Mouse (Mus musculus) adrenal gland, adult 8-10 months (tissue): ENCODE measurements around the gene Padi3. TPM values are rescaled to one million over a fixed set of nuclear protein-coding genes. Genes with fewer than 3 reads are reported as not detected.

Source experiments
- DNase-seq: peaks from one replicate; pipeline ENCODE4 v3.0.0; 2022
- total RNA-seq, 4 experiments: library from RNA; stranded (reverse); gene quantifications; 2 replicates each; pipeline ENCODE4 v1.2.4; 2022

The Padi3 gene
- total RNA-seq, 4 experiments from 2014 or later: not detected

DNA sequence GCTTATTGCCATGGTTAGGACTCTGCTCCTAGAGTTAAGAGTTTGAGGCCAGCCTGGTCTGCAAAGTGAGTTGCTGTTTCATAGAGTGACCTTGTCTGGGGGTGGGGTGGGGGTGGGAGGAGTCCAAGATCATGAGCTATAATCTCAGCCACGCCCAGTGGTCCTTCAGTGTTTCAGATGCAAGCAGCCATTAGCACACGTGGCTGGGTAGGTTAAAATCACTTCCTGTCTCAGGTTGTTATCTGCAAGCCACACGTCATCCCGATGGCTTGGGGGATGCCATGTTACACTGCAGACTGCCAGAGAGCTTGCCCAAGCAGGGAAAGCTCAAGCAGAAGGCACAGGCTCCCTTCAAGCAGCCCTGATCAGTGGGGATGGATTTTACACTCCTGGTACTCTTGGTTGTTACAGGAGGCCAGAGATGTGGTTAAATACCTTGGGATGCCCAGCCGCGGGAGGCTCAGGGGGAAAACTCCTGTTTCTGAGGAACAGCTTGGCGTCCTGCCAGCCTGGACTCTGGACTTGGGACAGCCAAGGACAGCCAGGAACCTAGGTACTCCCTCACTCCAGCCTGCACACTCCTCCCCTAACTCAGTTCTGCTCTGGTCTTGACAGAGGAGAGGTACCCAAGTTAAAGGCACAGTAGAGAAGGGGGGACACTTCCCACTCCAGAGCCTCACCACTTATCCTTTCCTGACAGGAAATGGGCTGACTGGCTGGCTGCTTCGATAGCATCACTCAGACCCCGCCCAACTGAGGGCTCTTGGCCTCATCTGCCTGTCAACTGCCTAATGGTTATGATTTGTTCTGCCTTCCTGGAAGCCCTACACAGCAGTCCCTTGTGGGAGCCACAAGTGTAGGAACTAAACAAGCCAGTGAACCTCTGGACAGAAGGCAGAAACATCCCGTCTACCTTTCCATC, 5.8 kb upstream of the Padi3 start:
- DNase-seq: peak; percentile 23

DNA sequence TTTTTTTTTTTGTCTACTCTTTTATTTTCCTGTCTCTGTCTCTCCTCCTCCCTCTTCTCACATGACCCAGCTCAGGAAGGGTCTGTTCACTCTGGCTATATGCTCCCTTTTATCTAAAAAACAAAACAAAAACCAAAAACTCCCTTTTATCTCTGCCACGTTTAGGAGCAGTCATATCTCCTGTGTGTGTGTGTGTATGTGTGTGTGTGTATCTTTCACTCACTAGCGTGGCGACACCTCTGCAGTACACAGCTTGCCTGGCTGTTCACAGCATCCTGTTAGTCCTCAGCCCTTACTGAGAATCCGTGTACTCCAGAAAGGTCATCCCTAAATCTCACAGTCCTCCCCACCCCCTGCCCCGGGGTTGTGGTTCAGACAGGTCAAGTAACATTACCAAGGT, 5.0 kb upstream of the Padi3 start:
- no peak for DNase-seq

DNA sequence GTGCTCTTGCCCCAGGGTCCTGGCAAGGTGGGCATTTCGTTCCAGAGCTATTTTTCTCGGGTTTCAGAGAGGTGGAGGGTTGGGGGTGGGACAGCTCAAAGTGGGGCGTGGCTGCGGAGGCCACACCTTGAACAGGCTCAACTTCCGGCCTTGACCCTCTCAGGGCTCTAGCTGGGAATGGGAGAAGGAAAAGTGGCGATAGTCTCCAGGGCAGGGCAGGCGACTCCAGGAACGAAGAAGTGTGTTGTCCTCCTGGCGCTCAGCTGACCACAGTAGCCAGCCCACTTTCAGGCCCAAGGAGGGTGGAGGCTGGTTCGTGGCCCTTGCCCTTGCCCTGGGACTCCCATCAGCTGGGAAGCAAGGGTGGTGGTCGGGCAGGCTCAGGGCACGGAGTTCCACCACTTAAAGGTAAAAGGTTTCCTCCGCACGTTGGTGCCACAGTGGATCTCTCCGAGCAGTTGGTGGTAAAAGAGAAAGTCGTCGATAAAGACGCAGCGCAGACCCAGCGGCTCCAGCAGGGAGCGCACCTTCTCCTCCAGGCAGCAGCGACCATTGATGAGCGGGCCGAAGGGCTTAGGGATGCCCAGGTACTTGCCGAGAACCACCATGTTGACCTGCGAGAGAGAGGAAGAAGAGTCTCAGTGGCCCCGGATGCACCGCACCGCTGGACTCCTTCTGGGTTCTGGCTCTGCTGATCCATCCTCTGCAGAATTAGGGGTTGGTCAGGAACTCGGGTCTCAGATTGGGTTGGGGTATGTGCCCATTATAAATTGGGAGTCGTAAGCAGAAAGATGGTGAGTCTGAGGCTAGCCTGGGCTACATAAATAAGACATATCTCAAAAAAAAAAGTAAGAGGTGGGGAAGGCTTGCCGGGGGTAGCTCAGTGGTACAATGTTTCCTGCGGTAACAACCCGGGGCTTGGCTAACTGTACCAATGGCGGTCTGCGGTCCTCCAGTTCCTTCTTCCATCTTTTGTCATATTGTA, 4.1 kb upstream of the Padi3 start:
- DNase-seq: no peak

DNA sequence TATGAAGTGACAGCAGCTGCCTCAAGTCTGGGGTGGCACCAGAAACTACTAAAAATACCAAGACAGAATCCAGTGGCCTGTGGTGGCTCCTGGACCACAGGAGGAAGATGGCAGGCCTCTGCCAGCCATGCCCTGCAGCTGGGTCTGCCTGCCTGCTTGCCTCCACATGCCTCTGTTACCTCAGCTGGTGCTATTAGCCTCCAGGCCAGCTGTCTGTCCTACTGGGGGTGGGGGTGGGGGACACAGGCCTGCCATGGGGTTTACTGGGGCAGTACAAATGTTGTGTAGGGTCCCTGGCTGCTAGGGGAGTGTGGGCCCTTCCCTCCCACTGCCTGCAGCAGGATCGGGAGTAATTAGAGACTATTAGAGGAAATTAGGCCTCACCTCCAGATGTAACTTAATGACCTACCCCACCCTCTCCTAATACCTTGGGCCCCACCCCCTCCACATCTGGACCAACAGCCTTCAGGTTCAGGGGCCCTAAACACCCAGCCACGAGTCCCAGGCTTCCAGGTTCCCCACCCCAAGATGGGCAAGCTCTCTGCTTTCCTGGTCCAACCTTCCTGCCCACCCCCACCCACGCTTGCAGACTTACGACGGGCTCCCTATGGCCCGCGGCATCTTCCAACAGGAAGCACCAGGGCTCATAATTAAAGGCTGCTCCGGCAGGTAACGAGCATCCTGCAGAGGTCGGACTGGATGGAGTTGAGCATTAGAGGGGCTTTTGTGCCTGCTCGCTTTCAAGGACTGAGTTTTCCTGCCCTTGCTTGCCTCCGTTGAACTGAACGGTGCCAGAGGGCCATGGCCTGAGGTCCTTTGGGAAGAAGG, 3.1 kb upstream of the Padi3 start:
- no peak for DNase-seq

DNA sequence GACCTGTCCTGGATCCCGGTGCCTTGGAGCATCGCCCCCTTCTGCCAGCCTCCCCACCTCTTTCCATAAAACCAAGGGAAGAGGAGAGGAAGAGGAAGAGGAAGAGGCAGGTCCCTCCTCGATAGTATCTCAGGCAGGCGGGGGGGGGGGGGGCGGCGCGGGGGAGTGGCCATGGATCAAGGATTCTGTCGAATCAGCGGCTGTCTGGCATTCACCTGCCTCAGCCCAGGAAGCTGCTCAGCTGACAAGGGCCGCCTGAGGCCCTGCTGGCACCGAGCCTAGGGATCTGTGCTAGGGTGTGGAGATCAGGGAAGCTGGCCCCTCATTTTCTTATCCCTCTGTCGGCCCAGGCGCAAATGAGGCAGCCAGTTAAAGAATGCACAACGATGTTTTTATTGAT, 2.2 kb upstream of the Padi3 start:
- no peak for DNase-seq

DNA sequence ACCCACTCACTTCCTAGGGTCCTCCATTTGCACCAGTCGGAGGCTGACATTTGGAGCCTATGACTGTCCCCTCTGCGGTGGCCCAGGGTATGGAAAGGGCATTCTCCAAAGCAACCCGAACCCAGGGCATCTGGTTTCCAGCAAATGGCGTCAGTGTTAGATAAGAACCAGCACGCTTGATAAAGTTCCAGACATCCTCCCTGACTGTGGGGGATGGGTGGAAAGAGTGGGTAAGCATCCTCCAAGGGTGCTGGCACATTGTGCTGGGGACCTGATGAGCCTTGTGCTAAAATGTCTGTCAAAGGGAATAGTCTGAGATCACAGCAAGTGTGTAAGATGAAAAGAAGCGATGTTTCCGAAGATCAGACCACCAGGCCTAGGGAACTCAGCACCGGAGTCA, 1.7 kb upstream of the Padi3 start:
- DNase-seq: no peak

DNA sequence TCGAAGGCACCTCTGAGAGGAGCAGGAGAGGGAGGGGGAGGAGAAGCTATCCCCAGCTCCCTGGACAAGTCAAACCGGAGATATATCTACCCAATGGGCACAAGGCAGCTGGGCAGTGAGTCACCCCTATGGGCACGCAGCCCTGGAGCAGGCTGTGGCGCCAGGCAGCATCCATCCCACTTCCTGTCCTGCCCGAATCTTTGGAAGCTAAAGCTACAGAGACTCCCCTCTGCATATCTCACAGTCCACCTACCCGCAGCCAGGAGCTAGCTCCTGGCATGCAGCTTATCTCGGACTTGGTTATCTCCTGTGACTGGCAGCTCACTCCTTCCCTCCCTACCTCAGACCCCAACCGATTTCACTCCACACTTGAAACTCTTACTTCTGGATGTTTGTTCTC, 1.3 kb downstream of the Padi3 start:
- DNase-seq: no peak

DNA sequence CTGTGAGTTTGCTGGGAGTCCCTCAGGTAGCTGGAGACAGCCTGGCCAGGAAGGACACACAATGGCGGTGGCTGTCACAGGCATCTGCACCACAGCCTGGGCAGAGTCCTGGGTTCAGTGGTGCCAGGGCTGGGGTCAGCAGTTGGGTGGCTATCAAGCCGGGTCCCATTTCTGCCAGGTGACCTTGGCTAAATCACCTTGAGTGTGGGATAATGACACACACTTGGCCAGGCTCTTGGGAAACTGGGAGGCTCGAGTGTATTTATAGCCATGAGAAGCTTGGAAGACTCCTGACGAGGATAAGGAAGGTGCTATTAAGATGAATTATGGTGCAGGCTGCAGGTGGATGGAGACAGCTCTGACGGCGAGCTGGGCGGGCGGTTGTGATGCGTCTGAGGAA, 5.8 kb downstream of the Padi3 start:
- DNase-seq: no peak

DNA sequence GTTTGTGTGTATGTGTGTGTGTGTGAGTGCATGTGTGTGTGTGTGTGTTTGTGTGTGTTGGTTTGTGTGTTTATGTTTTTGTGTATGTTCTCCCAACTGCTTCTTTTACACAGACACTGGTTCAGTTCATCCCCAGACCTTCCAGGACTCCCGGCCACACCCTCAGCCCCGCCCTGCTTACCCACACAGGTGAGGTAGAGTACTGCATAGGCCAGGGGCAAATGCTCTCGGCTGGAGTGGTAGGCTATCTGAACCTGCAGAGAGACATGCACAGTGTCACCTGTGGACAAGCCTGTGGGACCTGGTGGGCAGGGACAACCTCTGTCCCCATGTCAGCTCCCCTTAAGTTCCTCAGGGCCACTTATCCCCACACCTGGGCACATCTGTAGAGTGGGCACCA, 9.1 kb downstream of the Padi3 start:
- no peak for DNase-seq

DNA sequence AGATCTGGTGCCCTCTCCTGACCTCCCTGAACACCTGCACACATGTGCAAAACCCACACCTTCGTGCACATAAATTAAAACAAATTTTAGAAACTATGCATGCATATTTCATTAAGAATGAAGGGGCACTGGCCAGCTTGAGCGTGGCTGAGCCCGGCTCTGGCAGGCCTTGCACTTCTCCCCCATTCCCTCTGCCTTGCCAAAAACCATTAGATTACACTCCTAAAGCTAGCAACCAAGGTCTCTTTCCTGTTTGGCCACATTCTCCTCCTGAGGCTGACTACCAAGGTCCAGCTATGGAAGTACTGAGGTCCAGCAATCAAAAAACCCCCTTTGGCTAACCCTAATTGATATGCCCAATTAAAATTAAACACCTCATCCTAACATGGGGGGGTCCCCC, 13.7 kb downstream of the Padi3 start:
- DNase-seq: peak; percentile 20

DNA sequence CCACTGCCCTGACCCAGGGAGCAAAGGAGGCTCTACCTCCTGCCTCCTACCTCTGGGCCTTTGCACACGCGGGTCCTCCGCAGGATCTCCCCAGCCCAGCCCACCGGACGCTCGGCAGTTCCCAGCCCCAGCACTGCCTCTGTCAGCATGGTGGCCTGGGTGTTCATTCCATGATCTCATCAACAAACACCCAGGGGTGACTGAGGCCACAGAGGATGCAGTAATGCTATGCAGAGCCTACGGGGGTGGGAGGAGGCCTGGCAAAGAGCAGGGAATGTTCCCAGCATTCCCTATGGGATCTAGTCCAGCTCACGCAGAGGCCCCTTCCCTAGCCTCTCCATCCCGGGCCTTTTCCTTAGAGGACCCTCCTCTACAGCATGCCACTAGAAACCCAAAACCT, 15.8 kb downstream of the Padi3 start:
- no peak for DNase-seq

DNA sequence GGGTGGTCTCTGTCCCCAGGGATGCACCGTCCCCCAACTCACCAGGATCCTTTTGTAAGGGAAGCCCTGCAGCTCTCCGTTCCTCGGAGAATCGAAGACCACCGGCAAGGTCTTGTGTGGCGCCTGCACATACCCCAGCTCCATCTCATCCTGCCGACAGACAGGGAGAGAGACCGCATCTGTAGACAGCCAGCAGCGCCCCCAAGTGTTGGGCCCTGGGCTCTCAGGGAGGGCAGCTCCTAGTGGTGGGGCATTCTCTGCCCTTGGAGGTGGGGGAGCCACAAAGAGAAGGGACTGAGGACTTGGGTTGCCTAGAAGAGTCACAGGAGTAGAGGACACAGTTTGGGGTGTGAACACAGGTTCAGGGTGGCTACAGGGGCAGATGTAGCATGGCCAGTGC, 16.7 kb downstream of the Padi3 start:
- no peak for DNase-seq

DNA sequence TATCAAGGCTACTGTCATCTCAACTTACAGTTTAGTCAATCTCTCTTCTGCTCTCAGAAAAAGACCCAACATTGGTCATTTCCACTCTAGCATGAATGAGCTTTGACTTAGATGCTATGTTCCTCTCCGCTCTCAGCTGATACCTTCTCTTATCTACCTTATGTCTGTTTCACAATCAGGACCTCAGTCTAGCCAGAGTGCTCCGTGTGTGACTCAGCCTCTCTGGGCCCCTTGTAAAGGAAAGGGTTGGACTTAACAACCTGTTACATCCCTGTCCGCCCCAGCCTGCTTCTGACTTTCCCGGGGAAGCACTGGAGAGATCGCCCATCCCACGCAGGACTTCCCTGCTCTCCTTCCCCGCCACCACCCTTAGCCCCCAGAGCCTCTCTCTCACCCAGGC, 17.9 kb downstream of the Padi3 start:
- DNase-seq: no peak

DNA sequence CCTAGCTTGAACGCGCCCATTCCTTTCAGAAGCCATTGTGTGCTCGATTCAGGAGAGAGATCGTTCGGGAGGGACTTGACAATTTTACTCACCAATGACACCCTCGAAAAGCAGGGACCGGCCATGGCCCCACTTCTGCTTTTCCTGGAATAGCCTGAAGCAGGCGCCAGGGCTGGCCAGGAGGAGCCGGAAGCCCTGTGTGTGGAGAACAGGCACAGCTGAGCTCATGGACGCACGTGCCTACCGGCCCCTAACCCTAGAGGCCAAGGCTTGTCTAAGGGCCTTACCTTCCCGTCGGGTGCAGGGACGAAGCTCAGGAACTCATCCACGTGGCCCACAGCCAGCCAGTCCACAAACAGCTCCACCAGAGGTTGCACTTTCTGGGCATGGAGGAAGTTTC, 19.4 kb downstream of the Padi3 start:
- no peak for DNase-seq

DNA sequence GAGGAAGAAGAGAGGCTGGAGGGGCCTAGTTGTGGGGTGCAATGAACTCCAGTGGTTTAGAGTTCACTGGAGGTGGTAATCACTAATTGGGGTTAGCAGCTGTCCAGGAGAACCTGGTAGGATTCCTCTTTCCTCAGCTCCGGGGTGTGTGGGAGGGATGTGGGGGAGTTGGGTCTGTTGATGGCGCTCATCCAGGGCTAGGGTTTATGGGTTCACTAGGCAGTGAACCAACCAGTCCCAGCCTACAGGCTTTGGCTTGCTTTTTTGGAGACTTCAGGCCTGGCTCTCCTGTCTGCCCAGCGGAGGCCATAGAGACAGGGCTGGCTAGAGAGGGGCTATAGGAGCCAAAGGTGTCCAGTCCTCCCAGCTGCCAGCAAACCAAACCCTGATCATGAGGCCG, 20.5 kb downstream of the Padi3 start:
- no peak for DNase-seq

DNA sequence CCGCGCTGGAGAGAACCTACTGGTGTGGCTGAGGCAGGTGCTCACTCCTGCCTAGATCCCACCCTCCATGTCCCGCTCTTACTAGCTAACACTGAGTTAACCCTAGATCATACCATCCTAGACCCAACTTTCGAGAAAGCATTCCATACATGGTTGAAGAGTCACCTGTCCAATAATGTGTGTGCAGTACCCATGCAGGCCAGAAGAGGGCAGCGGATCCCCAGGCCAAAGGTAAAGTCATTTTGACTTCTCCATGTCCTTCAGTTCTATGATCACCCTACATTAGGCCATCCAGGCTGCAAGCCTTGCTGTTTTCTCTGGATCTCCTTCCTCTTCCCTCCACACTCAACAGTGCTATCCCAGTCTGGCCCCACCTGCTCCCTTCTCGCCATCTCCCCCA, 21.5 kb downstream of the Padi3 start:
- DNase-seq: peak; percentile 26

DNA sequence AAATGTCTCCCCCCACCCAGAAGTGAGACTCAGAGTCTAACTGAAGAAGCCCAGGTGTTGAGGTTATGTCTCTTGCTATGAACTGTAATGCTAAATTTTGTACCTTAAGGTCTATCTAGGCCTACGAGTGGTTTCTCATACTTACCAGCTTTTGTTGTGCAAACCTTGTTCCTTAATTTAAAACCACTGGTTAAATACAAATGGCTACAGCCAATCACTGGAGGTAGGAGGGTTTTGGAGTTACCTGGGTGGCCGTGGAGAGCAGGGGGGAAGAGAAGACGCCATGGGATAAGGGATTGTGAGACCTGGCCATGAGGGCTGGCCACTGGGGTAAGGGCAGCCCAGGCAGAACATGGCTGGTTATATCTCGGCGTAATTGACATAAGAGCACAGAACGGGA, 22.2 kb downstream of the Padi3 start:
- DNase-seq: no peak

DNA sequence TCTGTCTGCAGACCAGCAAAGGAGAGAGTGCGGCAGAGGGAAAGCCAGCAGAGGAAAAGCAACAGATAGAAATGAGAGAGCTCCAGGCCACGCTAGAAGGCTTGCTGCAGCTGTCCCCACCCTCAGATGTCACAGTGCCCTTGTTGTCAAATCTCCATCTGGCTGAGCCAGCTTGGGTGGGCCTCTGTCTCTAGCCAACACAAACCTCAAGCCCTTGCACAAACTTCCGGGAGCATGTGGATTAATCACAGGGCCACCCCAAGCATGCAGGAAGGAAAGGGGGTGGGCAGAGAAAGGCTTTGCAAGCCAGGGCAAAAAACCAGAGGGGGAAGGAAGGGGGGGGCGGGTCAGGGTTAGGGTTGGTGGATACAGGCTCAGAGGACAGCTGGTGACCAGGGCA, 23.0 kb downstream of the Padi3 start:
- no peak for DNase-seq

DNA sequence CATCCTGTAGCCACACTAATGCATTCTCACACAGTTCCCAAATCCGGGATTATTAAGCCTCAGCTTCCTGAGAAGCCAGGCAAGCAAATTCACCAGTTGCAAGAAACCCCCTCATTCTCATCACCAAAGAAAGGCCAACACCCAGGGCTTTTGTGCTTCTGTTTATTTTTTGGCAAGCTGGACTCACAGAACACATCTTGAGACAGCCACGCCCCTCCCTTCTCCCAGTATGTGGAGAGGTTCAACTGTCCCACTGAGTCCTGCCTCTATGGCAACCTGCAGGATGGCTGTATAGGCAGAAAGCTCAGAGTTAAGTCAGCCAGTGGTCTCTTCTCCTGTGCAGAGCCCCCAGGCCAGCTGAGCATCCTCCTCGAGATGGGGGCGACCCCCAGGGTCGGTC, 25.2 kb downstream of the Padi3 start:
- no peak for DNase-seq

DNA sequence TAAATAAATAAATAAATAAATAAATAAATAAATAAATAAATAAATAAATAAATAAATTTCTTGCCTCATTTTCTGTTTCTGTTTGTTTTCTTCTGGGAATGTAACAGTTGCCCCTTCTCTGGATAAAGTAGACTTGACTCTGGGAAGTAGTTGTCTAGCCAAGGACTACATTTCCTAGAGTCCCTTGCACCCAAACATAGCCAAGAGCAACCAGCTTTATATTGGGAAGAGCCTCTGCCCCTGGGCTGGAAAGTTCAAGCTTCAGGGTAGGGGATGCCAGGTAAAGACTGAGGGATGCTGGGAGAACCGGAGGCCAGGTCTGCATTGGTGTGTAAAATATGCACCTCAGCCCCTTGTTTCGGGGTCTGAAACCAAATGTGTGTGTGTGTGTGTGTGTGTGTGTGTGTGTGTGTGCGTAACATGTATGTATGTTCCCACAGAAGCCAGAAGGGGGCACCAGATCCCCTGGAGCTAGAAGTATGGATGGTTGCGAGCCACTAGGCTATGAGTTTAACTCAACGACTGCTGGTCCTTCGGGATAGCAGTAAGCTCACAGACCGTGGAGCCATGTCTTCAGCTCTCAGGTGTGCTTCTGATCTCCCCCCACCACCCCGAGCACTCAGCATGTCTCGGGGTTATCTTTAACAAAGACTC, 26.0 kb downstream of the Padi3 start:
- no peak for DNase-seq

DNA sequence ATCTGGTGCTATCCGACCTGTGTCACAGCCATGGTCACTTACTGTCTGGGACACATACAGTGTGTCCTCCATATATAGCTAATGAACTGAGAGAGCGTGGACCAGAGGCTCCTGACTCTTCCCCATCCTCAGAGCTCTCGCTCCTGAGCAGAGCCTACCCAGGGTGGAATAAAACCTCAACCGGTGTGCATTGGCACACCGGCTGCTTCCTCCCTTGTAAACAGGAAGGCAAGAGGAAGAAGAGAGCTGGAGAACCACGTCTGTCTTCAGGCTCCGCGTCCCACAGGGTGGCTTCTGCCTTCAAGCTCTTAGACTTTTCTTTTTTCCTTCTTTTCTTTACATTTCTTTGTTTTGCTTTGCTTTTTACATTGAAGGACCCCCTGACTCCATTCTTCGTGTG, 27.6 kb downstream of the Padi3 start:
- DNase-seq: no peak

DNA sequence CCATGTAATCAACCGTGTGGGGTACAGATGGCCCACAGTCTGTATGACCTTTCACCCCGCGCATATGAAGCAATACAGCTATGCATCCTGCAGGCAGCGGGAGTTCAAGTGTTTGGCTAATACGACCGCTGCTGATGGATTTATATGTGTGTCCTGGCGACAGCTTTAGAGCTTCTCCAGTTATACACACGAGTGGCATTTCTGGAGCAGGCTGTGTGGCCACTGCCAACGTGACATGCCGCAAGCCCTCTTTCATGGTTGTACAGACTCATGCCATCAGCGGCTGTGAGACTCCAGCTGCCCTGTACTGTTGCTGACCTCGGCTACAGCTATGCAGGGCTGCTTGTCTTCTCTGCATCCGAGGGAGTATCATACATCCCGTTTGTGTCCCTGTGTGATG, 29.9 kb downstream of the Padi3 start:
- DNase-seq: no peak
